Mouse (Mus musculus) lung, postnatal 0 days (tissue): ENCODE results near the gene Uvrag. TPM values are rescaled to one million over a fixed set of nuclear protein-coding genes. Genes with fewer than 3 reads are reported as not detected.

ENCODE experiments used
- ATAC-seq: fragments of 200-750 bp; cut with Nextera tagmentation; 2 replicates; pipeline ENCODE4 v1.8.0; 2017; ENCODE audit warnings: moderate library complexity
- DNase-seq: peaks from one replicate; pipeline ENCODE4 v3.0.0-alpha.2; 2016; ENCODE audit warnings: low spot score
- H3K27ac ChIP-seq: fragments of 300-500 bp; sonication (generic); 2 replicates; pipeline ENCODE4 v1.5.1; 2014; ENCODE audit warnings: antibody characterized with exemption, mild to moderate bottlenecking, low read length, mixed read lengths
- H3K27me3 ChIP-seq: fragments of 300-500 bp; sonication (generic); replicated peaks from 2 replicates; pipeline ENCODE4 v1.6.1; 2014; ENCODE audit warnings: low read length, mixed read lengths; ENCODE audit not compliant: insufficient read depth
- H3K36me3 ChIP-seq: fragments of 300-500 bp; sonication (generic); 2 replicates; pipeline ENCODE4 v1.6.1; 2014; ENCODE audit warnings: low read length, mixed read lengths; ENCODE audit not compliant: insufficient read depth
- H3K4me1 ChIP-seq: fragments of 300-500 bp; sonication (generic); 2 replicates; pipeline ENCODE4 v1.6.1; 2014; ENCODE audit warnings: antibody characterized with exemption, low read depth, low read length, mixed read lengths; ENCODE audit not compliant: insufficient read depth
- H3K4me2 ChIP-seq: fragments of 300-500 bp; sonication (generic); replicated peaks from 2 replicates; pipeline ENCODE4 v1.6.1; 2014; ENCODE audit warnings: low read depth, mild to moderate bottlenecking, low read length, moderate library complexity, mixed read lengths
- H3K4me3 ChIP-seq: fragments of 300-500 bp; sonication (generic); 2 replicates; pipeline ENCODE4 v1.5.1; 2014; ENCODE audit warnings: low read depth, low read length
- H3K9ac ChIP-seq: fragments of 300-500 bp; sonication (generic); replicated peaks from 2 replicates; pipeline ENCODE4 v1.6.1; 2014; ENCODE audit warnings: low read depth, mild to moderate bottlenecking
- H3K9me3 ChIP-seq: fragments of 300-500 bp; sonication (generic); 2 replicates; pipeline ENCODE4 v1.6.1; 2016; ENCODE audit warnings: low read length, mixed read lengths
- CTCF ChIP-seq: IDR thresholded peaks from 2 replicates; pipeline ENCODE4 v1.5.1; 2016; ENCODE audit warnings: antibody characterized with exemption, mild to moderate bottlenecking
- EP300 ChIP-seq: IDR thresholded peaks from 2 replicates; pipeline ENCODE4 v1.6.1; 2016; ENCODE audit warnings: antibody characterized with exemption, mild to moderate bottlenecking, control low read depth
- WGBS: fragments of 180-500 bp; shearing (Covaris S2); extraction: QIAGEN DNeasy Blood & Tissue Kit; methylation state at CpG from one replicate; pipeline ENCODE4 v1.1.7; 2014; 5-methylcytosine and 5-hydroxymethylcytosine counted together
- polyA plus RNA-seq: library from polyadenylated mRNA; unstranded; fragments of >200 nt; fragmentation: Nextera tagmentation; extraction: Ambion mirVana; gene quantifications from 2 replicates; pipeline ENCODE4 v1.2.1, GENCODE M21; 2015

Uvrag gene
- polyA plus RNA-seq, 1 experiment from 2014 or later, result 23.4 TPM

DNA sequence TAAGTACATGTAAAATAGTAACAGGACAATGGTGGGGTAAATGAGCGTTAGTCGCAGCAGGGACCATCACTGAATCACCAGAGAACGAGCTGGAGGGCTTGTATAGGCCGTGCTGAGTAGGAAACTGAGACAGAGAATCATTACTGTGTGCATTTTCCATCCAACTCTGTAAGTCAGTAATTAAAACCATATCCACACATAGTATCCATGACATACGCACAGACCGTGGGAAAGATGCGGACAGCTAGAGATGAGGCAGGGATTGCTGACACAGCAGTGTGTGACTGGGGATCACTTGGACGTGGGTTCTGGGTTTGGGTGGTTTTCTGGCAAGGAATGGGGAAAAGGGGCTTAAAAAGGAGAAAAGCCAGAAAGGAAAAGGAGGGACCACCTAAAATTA lies 81.0 kb downstream of the Uvrag start:
- no peaks in the 10 kb centered on the region for H3K36me3 ChIP-seq
- no peak overlapping the region for H3K27ac ChIP-seq
- no peak overlapping the region for H3K4me2 ChIP-seq
- DNase-seq, result no peak
- H3K4me1 ChIP-seq, result no peaks in the 10 kb centered on the region
- H3K27me3 ChIP-seq, result no peaks in the 10 kb centered on the region
- H3K4me3 ChIP-seq, result no peak overlapping the region
- TF ChIP-seq EP300 (no peak), CTCF (no peak)
- 94% methylated on average over 8 of the region's 8 CpGs for WGBS
- no peak for ATAC-seq
- H3K9me3 ChIP-seq, result no peaks in the 10 kb centered on the region
- no peak overlapping the region for H3K9ac ChIP-seq

DNA sequence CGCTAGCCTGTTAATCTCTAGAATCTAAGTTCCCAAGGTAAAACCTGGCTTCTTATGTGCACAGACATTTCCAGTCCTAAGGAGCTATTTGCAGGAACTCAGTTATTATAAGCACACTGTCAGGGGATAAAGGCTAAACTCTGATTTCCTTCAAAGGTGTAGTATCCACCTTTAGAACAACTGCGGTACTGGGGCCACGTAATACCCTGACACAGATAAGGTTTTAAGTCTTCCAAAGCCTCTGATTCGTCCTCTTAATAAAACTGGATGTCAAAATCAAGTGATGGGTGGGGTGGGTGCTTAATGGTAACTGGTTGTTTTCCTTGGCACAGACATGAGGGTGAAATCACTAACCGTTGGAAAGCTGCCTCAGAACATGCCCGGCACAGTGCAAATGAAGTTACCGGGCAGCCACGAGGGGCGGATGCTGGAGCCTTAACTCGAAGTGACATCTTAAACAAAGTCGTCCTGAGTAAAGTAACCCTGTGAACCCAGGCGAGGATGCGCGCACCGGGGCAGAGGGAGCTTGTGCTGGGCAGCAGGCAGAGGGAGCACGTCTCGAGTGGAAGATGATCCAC lies 83.8 kb downstream of the Uvrag start:
- Histone ChIP-seq H3K27ac (no peak overlapping the region), H3K27me3 (no peaks in the 10 kb centered on the region), H3K4me3 (no peak overlapping the region), H3K9me3 (no peaks in the 10 kb centered on the region), H3K4me2 (no peak overlapping the region), H3K4me1 (no peaks in the 10 kb centered on the region), H3K36me3 (no peaks in the 10 kb centered on the region; the same call in 1 of the 2 replicates), H3K9ac (no peak overlapping the region)
- 66% methylated on average over 17 of the region's 17 CpGs for WGBS
- DNase-seq (peak; percentile 27), ATAC-seq (no peak)
- TF ChIP-seq EP300 (no peak), CTCF (no peak)

DNA sequence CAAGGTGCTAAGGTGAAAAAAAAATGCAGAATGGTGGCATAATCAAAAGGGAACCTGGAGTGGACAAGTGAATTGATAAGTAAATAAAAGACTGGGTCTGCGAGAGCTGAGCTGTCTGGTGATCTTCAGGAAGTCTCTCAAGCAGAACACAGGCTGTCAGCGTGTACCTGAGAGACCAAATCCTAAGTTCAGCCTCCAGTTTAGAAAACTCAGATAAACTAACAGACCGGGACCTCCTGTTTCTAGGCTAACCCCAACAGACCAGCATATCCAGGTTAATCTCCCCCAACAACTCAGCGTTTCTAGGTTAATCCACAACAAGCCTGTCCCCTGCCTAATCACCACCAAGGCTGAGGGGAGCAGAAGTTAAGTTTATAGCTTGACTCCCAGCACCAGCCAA lies 87.3 kb downstream of the Uvrag start:
- ATAC-seq, result no peak
- Histone ChIP-seq H3K4me3 (no peak overlapping the region), H3K9me3 (no peaks in the 10 kb centered on the region), H3K4me1 (peaks cover 4% of the 10 kb centered on the region; the same call in 1 of the 2 replicates), H3K36me3 (no peaks in the 10 kb centered on the region; the same call in 1 of the 2 replicates), H3K9ac (no peak overlapping the region), H3K4me2 (no peak overlapping the region), H3K27ac (no peak overlapping the region), H3K27me3 (no peaks in the 10 kb centered on the region)
- 74% methylated on average over 4 of the region's 4 CpGs for WGBS
- TF ChIP-seq EP300 (no peak), CTCF (no peak)
- DNase-seq, result no peak

DNA sequence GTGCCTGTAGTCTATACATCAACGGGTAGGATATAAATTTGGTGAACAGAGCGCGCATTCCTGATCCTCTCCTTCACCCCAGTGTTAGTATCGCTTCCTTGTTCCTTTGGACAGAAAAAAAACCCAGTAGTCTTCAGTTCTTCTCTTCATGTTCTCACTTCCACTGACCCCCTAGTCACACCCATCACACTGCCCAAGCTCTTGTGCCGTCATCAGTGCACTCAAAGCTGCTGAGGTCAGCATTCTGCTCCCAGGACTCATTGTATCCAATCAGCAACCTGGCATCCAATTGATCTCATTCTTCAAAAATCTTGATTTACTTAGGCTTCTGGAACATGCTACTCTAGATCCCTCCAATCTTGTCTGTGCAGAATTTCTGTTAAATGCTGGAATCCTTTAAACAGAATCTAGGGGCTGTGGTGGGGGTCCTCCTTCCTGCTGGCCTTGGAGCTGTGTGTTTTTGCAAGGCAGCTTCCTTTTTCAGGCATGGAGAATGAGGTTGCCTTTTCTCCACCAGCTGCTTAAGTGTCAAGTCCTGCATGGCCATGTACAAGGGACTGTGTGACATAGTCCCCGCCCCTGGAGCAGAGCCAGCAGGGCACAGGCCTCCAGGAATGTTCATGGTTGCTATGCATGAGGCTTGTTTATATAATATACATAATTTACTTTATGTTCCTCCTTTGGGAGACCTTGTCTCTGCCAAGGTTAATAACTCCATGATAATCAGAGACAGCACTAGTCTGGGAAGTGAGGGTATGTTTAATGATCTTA lies 88.3 kb downstream of the Uvrag start:
- DNase-seq, result no peak

DNA sequence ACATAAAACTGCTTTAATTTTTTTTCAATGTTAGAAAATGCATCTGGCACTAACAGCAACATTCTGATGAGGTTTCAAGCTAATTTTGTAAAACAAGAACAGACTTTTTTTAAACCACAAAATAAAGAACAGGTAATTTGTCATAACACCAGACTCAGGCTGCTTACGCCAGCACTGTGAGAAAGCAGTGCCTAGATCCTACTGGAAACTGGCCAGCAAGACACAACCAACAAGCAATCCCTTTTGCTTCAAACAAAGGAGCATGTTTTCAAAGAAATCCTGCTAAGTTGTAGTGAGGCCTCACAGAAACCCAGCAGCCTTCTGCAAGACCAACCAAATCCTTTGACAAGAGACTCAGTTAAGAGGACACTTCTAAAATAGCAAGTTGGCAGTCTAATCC lies 90.1 kb downstream of the Uvrag start:
- peaks cover 4% of the 10 kb centered on the region; the same call in 1 of the 2 replicates for H3K4me1 ChIP-seq
- 65% methylated on average over 1 of the region's 1 CpGs for WGBS
- no peak overlapping the region for H3K4me3 ChIP-seq
- no peak overlapping the region for H3K27ac ChIP-seq
- no peaks in the 10 kb centered on the region; the same call in 1 of the 2 replicates for H3K36me3 ChIP-seq
- no peak overlapping the region for H3K9ac ChIP-seq
- no peak overlapping the region for H3K4me2 ChIP-seq
- H3K27me3 ChIP-seq, result no peaks in the 10 kb centered on the region
- ATAC-seq, result no peak
- no peak for TF ChIP-seq CTCF
- no peak for TF ChIP-seq EP300
- no peaks in the 10 kb centered on the region for H3K9me3 ChIP-seq
- DNase-seq, result no peak

More for the DNA sequence above, 88.3 kb downstream of the Uvrag start:
- Histone ChIP-seq H3K4me3 (no peak overlapping the region), H3K36me3 (no peaks in the 10 kb centered on the region; the same call in 1 of the 2 replicates), H3K9me3 (no peaks in the 10 kb centered on the region), H3K27me3 (no peaks in the 10 kb centered on the region), H3K27ac (no peak overlapping the region), H3K9ac (no peak overlapping the region), H3K4me1 (peaks cover 4% of the 10 kb centered on the region; the same call in 1 of the 2 replicates), H3K4me2 (no peak overlapping the region)
- ATAC-seq, result peak; percentile 32; the same call in 1 of the 2 replicates
- no peak for TF ChIP-seq EP300
- TF ChIP-seq CTCF, result no peak
- 80% methylated on average over 6 of the region's 6 CpGs for WGBS

DNA sequence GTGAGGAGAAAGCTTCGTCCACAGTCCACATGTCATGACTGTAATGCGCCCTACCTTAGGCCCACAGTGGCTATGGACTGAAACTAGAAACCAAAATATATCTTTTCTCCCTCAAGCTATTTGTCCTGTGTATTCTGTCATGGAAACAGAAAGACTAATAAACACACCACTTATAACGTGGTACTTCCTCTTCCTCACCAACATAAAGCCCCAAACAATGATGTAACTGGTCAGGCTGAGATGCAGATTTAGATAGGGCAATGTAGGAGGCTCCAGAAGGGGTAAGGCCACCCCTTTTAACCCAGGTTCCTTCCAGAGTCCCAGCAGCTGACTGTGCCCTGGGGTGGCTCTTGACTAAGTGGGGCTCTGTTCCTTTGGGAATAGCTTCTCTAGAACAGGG lies 91.0 kb downstream of the Uvrag start:
- Histone ChIP-seq H3K9ac (no peak overlapping the region), H3K4me2 (no peak overlapping the region), H3K4me1 (peaks cover 8% of the 10 kb centered on the region; the same call in 1 of the 2 replicates), H3K36me3 (no peaks in the 10 kb centered on the region; the same call in 1 of the 2 replicates), H3K9me3 (no peaks in the 10 kb centered on the region), H3K27me3 (no peaks in the 10 kb centered on the region), H3K27ac (no peak overlapping the region), H3K4me3 (no peak overlapping the region)
- 72% methylated on average over 3 of the region's 3 CpGs for WGBS
- DNase-seq, result peak; percentile 66
- TF ChIP-seq CTCF (no peak), EP300 (peak; percentile 54)
- peak; percentile 65 for ATAC-seq
